Mouse (Mus musculus) bone marrow, adult 2 months (tissue): ENCODE results near the gene Fgfr2.

Source experiments
- CTCF ChIP-seq: fragments of 200-500 bp; IDR thresholded peaks from 2 replicates; pipeline ENCODE4 v1.5.1; 2011; ENCODE audit warnings: low read length, control low read depth; ENCODE audit not compliant: control insufficient read depth, insufficient read depth
- POLR2A ChIP-seq: fragments of 200-500 bp; IDR thresholded peaks from 2 replicates; pipeline ENCODE4 v1.6.1; 2011; ENCODE audit warnings: low read depth, mild to moderate bottlenecking, control low read depth, low read length, borderline replicate concordance; ENCODE audit not compliant: control insufficient read depth

DNA sequence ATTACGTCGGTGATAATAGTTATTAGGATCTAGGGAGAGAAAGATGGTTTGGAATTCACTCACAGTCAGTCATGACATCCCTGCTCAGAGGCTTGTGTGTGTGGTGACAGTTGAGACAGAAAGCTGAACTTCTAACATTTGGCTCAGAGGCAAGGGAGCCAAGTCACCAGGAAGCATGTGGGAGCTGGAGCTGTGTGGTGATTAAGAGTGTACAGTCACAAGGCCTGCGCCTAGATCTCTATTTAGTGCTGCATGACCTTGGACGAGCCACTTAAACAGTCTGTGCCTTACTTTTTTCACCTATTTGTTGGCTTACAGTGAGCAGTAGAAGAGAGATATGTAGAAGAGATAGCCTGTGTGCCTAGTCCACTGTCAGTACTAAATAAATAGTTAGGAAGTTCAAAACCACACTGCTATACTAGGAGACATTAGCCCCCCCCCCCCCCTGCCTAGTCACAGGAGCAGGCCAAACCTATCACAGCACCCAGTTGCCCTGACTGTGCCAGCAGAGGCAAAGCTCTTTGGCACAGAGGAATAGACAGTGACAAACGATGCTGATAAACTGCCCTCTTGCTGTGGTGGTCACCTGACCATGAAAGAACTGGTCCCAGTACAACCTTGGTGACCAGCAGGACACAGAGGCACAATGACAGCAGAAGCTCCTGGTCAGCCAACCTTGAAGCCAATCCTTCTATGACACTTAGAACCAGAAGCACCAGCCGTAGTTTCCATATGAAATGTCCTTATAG, 1052.1 kb downstream of the Fgfr2 start:
- TF ChIP-seq CTCF = no peak
- TF ChIP-seq POLR2A = no peak
